Mouse (Mus musculus) urinary bladder, adult 18-20 months (tissue): Measurements from ENCODE around the gene Stil.
A peak's percentile ranks its signal among the peaks of the same experiment; 100 is the strongest.

Source experiments
- DNase-seq, 2 experiments: peaks; one replicate each; pipeline ENCODE4 v3.0.0; 2022; ENCODE audit warnings: low spot score in 2 of 2, mixed read lengths in 2 of 2

Stil gene

GRCm38 (mm10) chr4:115079821-115080349 is 79.9 kb downstream of the Stil start:
- DNase-seq = no peak

GRCm38 (mm10) chr4:115083031-115083430 is 83.1 kb downstream of the Stil start:
- no peak for DNase-seq

- DNase-seq = peak; percentile 16 to 36
Measured at GRCm38 (mm10) chr4:115085522-115086095, 85.7 kb downstream of the Stil start.

- DNase-seq = no peak
Measured at GRCm38 (mm10) chr4:115086257-115086656, 86.3 kb downstream of the Stil start.

- no peak for DNase-seq
Measured at GRCm38 (mm10) chr4:115086763-115087415, 86.9 kb downstream of the Stil start.

- peak; percentile 22 to 40 for DNase-seq
Measured at GRCm38 (mm10) chr4:115088611-115089338, 88.8 kb downstream of the Stil start, which contains the start of gene Pdzk1ip1. Gene Pdzk1ip1, plus strand, starts transcription at chr4:115088708.

- DNase-seq = peak in 1 of 2 experiments; percentile 50
Measured at GRCm38 (mm10) chr4:115090592-115090991, 90.6 kb downstream of the Stil start.

- no peak for DNase-seq
Measured at GRCm38 (mm10) chr4:115091806-115092205, 91.8 kb downstream of the Stil start.
